Mouse (Mus musculus) liver, adult 2 months (tissue): ENCODE measurements around the gene Samd4b. TPM values are rescaled to one million over a fixed set of nuclear protein-coding genes. Genes with fewer than 3 reads are reported as not detected.

Experiments
- DNase-seq: peaks from one replicate; pipeline ENCODE4 v3.0.0-alpha.2; 2011; ENCODE audit warnings: low read depth, low spot score; ENCODE audit errors: extremely low read depth
- H3K27ac ChIP-seq: fragments of 200-500 bp; replicated peaks from 2 replicates; pipeline ENCODE4 v1.5.1; 2012; ENCODE audit warnings: low read depth, mild to moderate bottlenecking, control low read depth, inconsistent platforms, low read length; ENCODE audit not compliant: insufficient read depth
- H3K27me3 ChIP-seq: fragments of 200-500 bp; 2 replicates; pipeline ENCODE4 v1.6.1; 2012; ENCODE audit warnings: mild to moderate bottlenecking, moderate library complexity, low read length, inconsistent platforms; ENCODE audit not compliant: control insufficient read depth, insufficient read depth
- H3K36me3 ChIP-seq: fragments of 200-500 bp; 2 replicates; pipeline ENCODE4 v1.6.1; 2012; ENCODE audit warnings: low read length, inconsistent platforms; ENCODE audit not compliant: control insufficient read depth, insufficient read depth
- H3K4me1 ChIP-seq: fragments of 200-500 bp; 2 replicates; pipeline ENCODE4 v1.6.1; 2011; ENCODE audit warnings: low read length; ENCODE audit not compliant: control insufficient read depth, insufficient read depth
- H3K4me3 ChIP-seq: fragments of 200-500 bp; 2 replicates; pipeline ENCODE4 v1.5.1; 2011; ENCODE audit warnings: low read depth, mild to moderate bottlenecking, control low read depth, low read length, moderate library complexity; ENCODE audit not compliant: insufficient read depth
- H3K79me2 ChIP-seq: fragments of 200-500 bp; 2 replicates; pipeline ENCODE4 v1.6.1; 2012; ENCODE audit warnings: inconsistent platforms, mild to moderate bottlenecking, low read length, moderate library complexity; ENCODE audit not compliant: control insufficient read depth, insufficient read depth
- H3K9ac ChIP-seq: fragments of 200-500 bp; 2 replicates; pipeline ENCODE4 v1.6.1; 2012; ENCODE audit warnings: low read depth, mild to moderate bottlenecking, control low read depth, inconsistent platforms, low read length
- CTCF ChIP-seq: fragments of 200-500 bp; IDR thresholded peaks from 2 replicates; pipeline ENCODE4 v1.5.1; 2011; ENCODE audit warnings: low read depth, low read length, control low read depth
- POLR2A ChIP-seq: fragments of 200-500 bp; IDR thresholded peaks from 2 replicates; pipeline ENCODE4 v1.6.1; 2011; ENCODE audit warnings: low read length, control low read depth; ENCODE audit not compliant: insufficient read depth; ENCODE audit errors: extremely low read depth
- WGBS: fragments of 180-500 bp; shearing (Covaris S2); methylation state at CpG from one replicate; pipeline ENCODE4 v1.1.7; 2018; 5-methylcytosine and 5-hydroxymethylcytosine counted together
- polyA plus RNA-seq: library from polyadenylated mRNA; depleted of rRNA; stranded (reverse); fragments of >200 nt; gene quantifications from 2 replicates; pipeline ENCODE4 v1.2.3, GENCODE M21; 2012; rRNA removed
- total RNA-seq: library from RNA; depleted of rRNA; stranded (reverse); fragments of >200 nt; gene quantifications from 2 replicates; pipeline ENCODE4 v1.2.3, GENCODE M21; 2014; rRNA removed

Samd4b gene
- total RNA-seq = 4.1 and 6.9 TPM in 2 replicates
- polyA plus RNA-seq = 25.7 and 27.0 TPM in 2 replicates

DNA sequence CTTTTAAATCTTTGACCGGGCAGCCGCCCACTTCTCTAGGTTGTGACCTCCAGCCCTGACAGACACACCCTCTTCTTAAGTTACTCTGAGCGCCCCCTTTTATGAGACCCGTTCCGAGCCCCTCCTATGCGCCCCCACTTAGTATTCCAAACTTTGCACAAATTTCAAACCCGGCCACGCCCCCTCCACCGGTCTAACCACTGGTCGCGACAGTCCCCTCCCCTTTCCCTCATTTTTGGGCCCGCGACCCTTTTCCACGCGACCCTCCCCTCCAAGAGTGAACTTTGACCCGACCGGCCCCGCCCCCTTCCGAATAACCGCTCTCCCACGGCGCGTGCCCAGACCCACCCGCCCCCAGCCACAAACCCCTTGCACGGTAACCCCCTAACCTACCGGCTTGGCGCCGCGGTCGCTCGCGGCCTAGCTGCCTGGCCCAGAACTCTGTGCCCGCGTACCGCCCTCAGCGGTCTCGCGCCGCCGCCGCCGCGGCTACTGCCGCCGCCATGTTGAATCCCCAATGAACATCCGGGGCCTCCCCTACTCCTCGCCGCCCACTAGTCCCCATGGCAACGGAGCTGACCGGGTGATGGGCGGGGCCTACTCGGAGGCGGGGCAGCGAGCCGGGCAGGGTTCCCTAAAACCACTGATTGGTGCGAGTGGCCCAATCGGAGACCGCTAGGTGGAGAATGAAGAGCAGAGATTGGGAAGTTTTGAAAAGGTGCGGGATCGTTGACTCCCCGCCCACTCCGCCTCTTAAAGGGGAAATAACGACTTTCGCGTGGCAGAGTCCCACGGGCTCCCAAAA, at the start of gene Samd4b, which contains the start of gene Pak4:
Samd4b (minus strand) TSS at position 503 of the 805 bp plus-strand sequence.
Pak4 (minus strand) TSS at position 544 of the 805 bp plus-strand sequence.
- DNase-seq = peak; percentile 85
- Histone ChIP-seq H3K4me1 (peaks cover 17% of the 10 kb centered on the region), H3K27ac (peak within 1 kb of the TSS; percentile 60)

DNA sequence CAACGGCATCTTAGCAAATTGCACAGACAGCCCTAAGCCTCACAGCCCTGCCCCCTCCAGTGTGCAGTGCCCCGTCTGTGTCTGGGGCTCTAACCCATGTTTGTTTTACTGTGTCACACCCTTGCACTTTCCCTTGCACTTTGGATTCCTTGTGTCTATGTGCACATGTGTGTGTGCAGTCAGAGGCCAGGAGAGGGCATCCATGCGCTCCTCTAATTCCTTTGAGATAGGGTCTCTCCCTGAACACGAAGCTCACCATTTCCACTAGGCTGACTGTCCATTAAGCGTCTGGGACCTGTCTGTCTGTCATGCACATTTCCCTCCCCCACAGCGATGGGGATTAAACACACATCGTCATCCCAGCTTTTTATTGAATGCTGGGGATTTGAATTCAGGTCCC, 49.1 kb upstream of the Samd4b start:
- no peak overlapping the region for H3K9ac ChIP-seq
- H3K4me3 ChIP-seq = no peak overlapping the region
- no peaks in the 10 kb centered on the region for H3K79me2 ChIP-seq
- H3K27me3 ChIP-seq = no peaks in the 10 kb centered on the region
- 53% methylated on average over 7 of the region's 7 CpGs for WGBS
- no peaks in the 10 kb centered on the region for H3K36me3 ChIP-seq
- TF ChIP-seq POLR2A (no peak), CTCF (no peak)
- H3K27ac ChIP-seq = no peak overlapping the region
- H3K4me1 ChIP-seq = peaks cover 6% of the 10 kb centered on the region; the same call in 1 of the 2 replicates
- no peak for DNase-seq

More for the DNA sequence above, at the start of gene Samd4b, which contains the start of gene Pak4:
- Histone ChIP-seq H3K27me3 (no peaks in the 10 kb centered on the region), H3K36me3 (no peaks in the 10 kb centered on the region), H3K9ac (peak within 1 kb of the TSS; percentile 90), H3K4me3 (peak within 1 kb of the TSS; percentile 88), H3K79me2 (peaks cover 32% of the 10 kb centered on the region)
- TF ChIP-seq CTCF (no peak), POLR2A (peak; percentile 68; the same call in 1 of the 2 replicates)
- 1% methylated on average over 63 of the region's 66 CpGs for WGBS

DNA sequence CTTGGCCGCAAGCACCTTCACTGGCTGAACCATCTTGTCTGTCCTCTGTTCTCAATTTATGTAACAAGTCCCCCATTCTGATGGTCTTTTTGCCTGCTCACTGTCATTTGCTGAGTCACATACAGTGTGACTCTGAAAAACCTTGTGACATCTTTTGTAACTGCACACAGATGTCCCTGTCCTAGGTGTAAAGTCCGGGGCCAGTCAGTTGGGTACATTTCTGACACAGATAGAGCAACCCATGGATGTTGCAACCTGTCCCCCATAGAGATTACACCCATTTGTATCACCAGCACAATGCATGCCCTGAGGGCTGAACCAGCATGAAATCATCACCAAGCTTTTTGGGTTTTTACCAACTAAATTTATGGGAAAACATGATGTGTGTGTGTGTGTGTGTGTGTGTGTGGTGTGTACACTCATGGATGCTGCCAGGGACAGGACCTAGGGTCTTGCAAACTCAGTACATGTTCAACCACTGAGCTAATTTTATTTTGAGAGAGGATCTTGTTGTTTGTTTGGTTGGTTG, 48.1 kb upstream of the Samd4b start:
- no peaks in the 10 kb centered on the region for H3K36me3 ChIP-seq
- peak overlapping the region; percentile 62 for H3K27ac ChIP-seq
- H3K4me3 ChIP-seq = no peak overlapping the region
- no peaks in the 10 kb centered on the region for H3K79me2 ChIP-seq
- DNase-seq = peak; percentile 92
- peaks cover 6% of the 10 kb centered on the region; the same call in 1 of the 2 replicates for H3K4me1 ChIP-seq
- H3K9ac ChIP-seq = no peak overlapping the region
- 44% methylated on average over 2 of the region's 2 CpGs for WGBS
- TF ChIP-seq POLR2A = no peak
- no peak for TF ChIP-seq CTCF
- H3K27me3 ChIP-seq = no peaks in the 10 kb centered on the region

- H3K79me2 ChIP-seq = no peaks in the 10 kb centered on the region
- WGBS = 89% methylated on average over 6 of the region's 6 CpGs
- H3K4me1 ChIP-seq = peaks cover 6% of the 10 kb centered on the region; the same call in 1 of the 2 replicates
- no peaks in the 10 kb centered on the region for H3K27me3 ChIP-seq
- TF ChIP-seq CTCF = no peak
- TF ChIP-seq POLR2A = no peak
- H3K9ac ChIP-seq = no peak overlapping the region
- H3K36me3 ChIP-seq = no peaks in the 10 kb centered on the region
- H3K4me3 ChIP-seq = no peak overlapping the region
- H3K27ac ChIP-seq = peak overlapping the region; percentile 59
- DNase-seq = no peak
Measured at GRCm38 (mm10) chr7:28645366-28645765, 47.4 kb upstream of the Samd4b start.

DNA sequence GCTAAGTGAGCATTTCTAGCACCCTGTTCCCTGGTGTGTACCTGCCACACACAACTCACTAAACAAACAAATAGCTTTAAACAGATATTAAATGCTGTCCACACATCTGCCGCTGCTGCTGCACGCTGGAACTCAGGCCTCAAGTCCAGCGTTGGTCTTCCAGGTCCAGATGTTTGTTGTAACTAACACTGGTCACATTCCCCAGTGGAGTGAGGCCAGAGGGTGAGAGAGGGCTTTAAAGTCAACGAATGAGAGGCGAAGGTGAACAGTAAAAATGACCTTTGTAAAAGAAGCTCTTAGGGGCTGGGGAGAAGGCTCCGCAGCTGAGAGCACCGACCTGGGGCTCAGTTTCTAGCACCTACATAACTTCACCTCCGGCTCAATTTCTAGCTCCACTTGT, 43.6 kb upstream of the Samd4b start:
- no peaks in the 10 kb centered on the region for H3K27me3 ChIP-seq
- WGBS = 59% methylated on average over 8 of the region's 8 CpGs
- no peak overlapping the region for H3K9ac ChIP-seq
- TF ChIP-seq CTCF = no peak
- TF ChIP-seq POLR2A = no peak
- H3K36me3 ChIP-seq = no peaks in the 10 kb centered on the region
- H3K27ac ChIP-seq = no peak overlapping the region
- H3K79me2 ChIP-seq = no peaks in the 10 kb centered on the region
- DNase-seq = no peak
- H3K4me3 ChIP-seq = no peak overlapping the region
- H3K4me1 ChIP-seq = peaks cover 6% of the 10 kb centered on the region; the same call in 1 of the 2 replicates

- H3K9ac ChIP-seq = no peak overlapping the region
- no peaks in the 10 kb centered on the region for H3K27me3 ChIP-seq
- H3K79me2 ChIP-seq = no peaks in the 10 kb centered on the region
- no peak overlapping the region for H3K27ac ChIP-seq
- DNase-seq = peak; percentile 68
- no peak overlapping the region for H3K4me3 ChIP-seq
- H3K4me1 ChIP-seq = no peaks in the 10 kb centered on the region
- 11% methylated on average over 8 of the region's 8 CpGs for WGBS
- TF ChIP-seq CTCF = no peak
- TF ChIP-seq POLR2A = no peak
- H3K36me3 ChIP-seq = no peaks in the 10 kb centered on the region
Measured at GRCm38 (mm10) chr7:28637511-28637910, 39.6 kb upstream of the Samd4b start.
